Comparison of ENCODE assay signal across 30 mouse cellular contexts in the genomic region with DNA sequence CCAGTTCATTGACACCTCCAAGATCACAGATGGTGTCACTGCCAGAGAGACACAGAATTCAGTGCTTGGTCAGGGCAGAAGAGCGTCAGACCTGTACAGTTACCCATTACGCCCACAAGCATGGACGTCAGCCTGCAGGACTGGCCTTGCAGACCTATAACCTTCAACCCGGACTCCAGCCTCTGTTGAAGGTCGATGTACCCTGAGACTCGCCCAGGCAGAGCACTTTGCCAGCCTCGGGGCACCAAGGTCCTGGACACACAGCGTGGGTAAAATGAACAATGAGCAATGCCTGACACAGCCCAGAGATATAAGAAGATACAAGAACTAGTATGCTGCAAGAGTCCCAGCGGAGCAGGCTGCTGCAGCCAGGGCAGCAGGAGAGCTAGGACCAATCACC. TPM values are rescaled to one million over a fixed set of nuclear protein-coding genes. Genes with fewer than 3 reads are reported as not detected.
DNase-seq lines count a peak whose midpoint lies in the region; ATAC-seq and TF ChIP-seq lines count a peak whose summit lies in the region.
"Had no signal": no experiment of that assay in that cellular context is flagged by ENCODE, and none has a peak within 500 bp of the region (broad histone marks: within the 10 kb centered on the region; RNA-seq: fewer than 3 reads in every experiment).

No protein-coding gene starts in this region.

- no peak overlapping the region for H3K4me2 ChIP-seq in kidney, embryonic 15.5 days
- H3K4me2 ChIP-seq in liver, embryonic 11.5 days = no peak overlapping the region
- H3K4me2 ChIP-seq: forebrain, embryonic 12.5 days; heart, embryonic 15.5 days; limb, embryonic 15.5 days; liver, embryonic 15.5 days; lung, embryonic 14.5 days; midbrain, embryonic 15.5 days; neural tube, embryonic 15.5 days; stomach, embryonic 15.5 days had no signal

- no peaks in the 10 kb centered on the region; the same call in 1 of the 2 replicates for H3K79me2 ChIP-seq in liver, adult 2 months (ENCODE audit: control insufficient read depth, insufficient read depth, low read length)

- peaks cover 33% of the 10 kb centered on the region for H3K4me1 ChIP-seq in kidney, embryonic 15.5 days
- H3K4me1 ChIP-seq in liver, adult 2 months (ENCODE audit: control insufficient read depth, insufficient read depth, low read length) = peaks cover 36% of the 10 kb centered on the region
- H3K4me1 ChIP-seq in liver, embryonic 11.5 days (replicated peaks; ENCODE audit: control insufficient read depth, insufficient read depth, low read length) = peaks cover 3% of the 10 kb centered on the region; the same call in 1 of the 2 replicates
- H3K4me1 ChIP-seq: forebrain, embryonic 12.5 days; heart, embryonic 10.5 days; heart, embryonic 15.5 days; limb, embryonic 10.5 days; limb, embryonic 15.5 days; midbrain, embryonic 10.5 days; midbrain, embryonic 15.5 days had no signal

- no peak for ATAC-seq in kidney, embryonic 15.5 days (replicated peaks; ENCODE audit: low FRiP score)
- no peak for ATAC-seq in liver, embryonic 11.5 days (replicated peaks; ENCODE audit: low FRiP score)
- ATAC-seq: forebrain, postnatal 0 days; hindbrain, embryonic 16.5 days; midbrain, embryonic 15.5 days; Patski had no signal

- TF ChIP-seq CTCF in liver, adult 2 months (IDR thresholded peaks at IDR 0.05; ENCODE audit: low read depth, low read length) = no peak

- peaks cover 95% of the 10 kb centered on the region for H3K36me3 ChIP-seq in kidney, embryonic 15.5 days
- peaks cover 63% of the 10 kb centered on the region for H3K36me3 ChIP-seq in liver, adult 2 months (ENCODE audit: control insufficient read depth, insufficient read depth, low read length)
- peaks cover 74% of the 10 kb centered on the region for H3K36me3 ChIP-seq in liver, embryonic 11.5 days (ENCODE audit: control insufficient read depth, insufficient read depth, low read length)

- H3K27me3 ChIP-seq in kidney, embryonic 15.5 days = no peaks in the 10 kb centered on the region
- H3K27me3 ChIP-seq in liver, adult 2 months (ENCODE audit: control insufficient read depth, insufficient read depth, low read length) = no peaks in the 10 kb centered on the region
- no peaks in the 10 kb centered on the region for H3K27me3 ChIP-seq in liver, embryonic 11.5 days (replicated peaks; ENCODE audit: control insufficient read depth, insufficient read depth, low read length)
- H3K27me3 ChIP-seq: forebrain, embryonic 12.5 days; heart, embryonic 15.5 days; limb, embryonic 15.5 days; liver, embryonic 15.5 days; midbrain, embryonic 15.5 days; neural tube, embryonic 15.5 days; Patski; stomach, embryonic 15.5 days had no signal

- H3K4me3 ChIP-seq in kidney, embryonic 15.5 days (replicated peaks) = no peak overlapping the region
- no peak overlapping the region for H3K4me3 ChIP-seq in liver, adult 2 months (ENCODE audit: insufficient read depth, low read depth, low read length)
- no peak overlapping the region for H3K4me3 ChIP-seq in liver, embryonic 11.5 days (ENCODE audit: low read depth, low read length)
- H3K4me3 ChIP-seq: erythroblast, embryonic 14.5 days; forebrain, embryonic 12.5 days; heart, embryonic 10.5 days; heart, embryonic 15.5 days; limb, embryonic 10.5 days; limb, embryonic 15.5 days; liver, embryonic 15.5 days; midbrain, embryonic 10.5 days; midbrain, embryonic 15.5 days; neural tube, embryonic 15.5 days; stomach, embryonic 15.5 days had no signal

- H3K9ac ChIP-seq in kidney, embryonic 15.5 days = no peak overlapping the region
- H3K9ac ChIP-seq in liver, adult 2 months (ENCODE audit: low read depth, low read length) = no peak overlapping the region; the same call in 1 of the 2 replicates
- no peak overlapping the region for H3K9ac ChIP-seq in liver, embryonic 11.5 days (ENCODE audit: low read depth, low read length)
- H3K9ac ChIP-seq: forebrain, embryonic 12.5 days; forebrain, postnatal 0 days; heart, embryonic 15.5 days; limb, embryonic 15.5 days; liver, embryonic 15.5 days; lung, embryonic 14.5 days; midbrain, embryonic 15.5 days; neural tube, embryonic 15.5 days; stomach, embryonic 15.5 days had no signal

- H3K27ac ChIP-seq in kidney, embryonic 15.5 days = no peak overlapping the region
- peak overlapping the region; percentile 68 for H3K27ac ChIP-seq in liver, adult 2 months (replicated peaks; ENCODE audit: insufficient read depth, low read depth, low read length)
- H3K27ac ChIP-seq in liver, embryonic 11.5 days (ENCODE audit: low read depth, low read length) = no peak overlapping the region
- H3K27ac ChIP-seq: forebrain, embryonic 12.5 days; heart, embryonic 10.5 days; heart, embryonic 15.5 days; limb, embryonic 10.5 days; limb, embryonic 15.5 days; liver, embryonic 15.5 days; midbrain, embryonic 10.5 days; midbrain, embryonic 15.5 days; neural tube, embryonic 15.5 days; stomach, embryonic 15.5 days had no signal

- DNase-seq in kidney, adult 11 months = peak; percentile 72
- DNase-seq in liver, adult 2 months (ENCODE audit: extremely low read depth, low read depth, low spot score) = peak; percentile 94
- no peak for DNase-seq in liver, embryonic 11.5 days (ENCODE audit: low spot score)
- peak; percentile 76 for DNase-seq in adrenal gland, postnatal 10 days
- peak; percentile 59 to 81 for DNase-seq in kidney, postnatal 25 days
- DNase-seq in c-Kit-positive CD71-positive TER-119-positive erythroid progenitor cells, embryonic 14.5 days (ENCODE audit: low spot score) = no peak
- DNase-seq in spleen, postnatal 10 days (ENCODE audit: low spot score in 2 of 2) = no peak
- DNase-seq: cerebellum, adult 2 months; cerebellum, postnatal 14 days; forebrain, postnatal 0 days; gastrocnemius, postnatal 10 days; layer of hippocampus, postnatal 36 days; lung, embryonic 14.5 days; right cerebral cortex, adult 18-20 months; right cerebral cortex, postnatal 4 days had no signal

- no peaks in the 10 kb centered on the region for H3K9me3 ChIP-seq in kidney, embryonic 15.5 days (replicated peaks)
- no peaks in the 10 kb centered on the region for H3K9me3 ChIP-seq in liver, embryonic 11.5 days (ENCODE audit: control insufficient read depth, low read length)
- H3K9me3 ChIP-seq: forebrain, embryonic 12.5 days; heart, embryonic 10.5 days; heart, embryonic 15.5 days; limb, embryonic 10.5 days; limb, embryonic 15.5 days; liver, embryonic 15.5 days; midbrain, embryonic 10.5 days; midbrain, embryonic 15.5 days; neural tube, embryonic 15.5 days; stomach, embryonic 15.5 days had no signal

- WGBS in kidney, embryonic 15.5 days = 93% methylated on average over 9 of the region's 9 CpGs
- 22% methylated on average over 9 of the region's 9 CpGs for WGBS in liver, adult 2 months
- 92% methylated on average over 9 of the region's 9 CpGs for WGBS in liver, embryonic 11.5 days

- TF ChIP-seq POLR2A in liver, adult 2 months (IDR thresholded peaks at IDR 0.05; ENCODE audit: extremely low read depth, insufficient read depth, low read length) = no peak

RNA-seq across cellular contexts. Expression of a gene that starts 12.7 kb away (rescaled TPM):
- 151 and 175 TPM in 2 replicates for polyA plus RNA-seq in kidney, embryonic 15.5 days (2015; fragmentation: Nextera tagmentation; extraction: Ambion mirVana)
- total RNA-seq in liver, adult 2 months (2014; rRNA removed) = 205 and 272 TPM in 2 replicates
- 118 and 124 TPM in 2 replicates for polyA plus RNA-seq in liver, adult 2 months (2012; rRNA removed)
- polyA plus RNA-seq in liver, embryonic 11.5 days (2014; fragmentation: Nextera tagmentation; extraction: Ambion mirVana) = 159 and 194 TPM in 2 replicates
- 100 to 1,000 TPM; 380 to 552 TPM for total RNA-seq in adrenal gland, postnatal 10 days (2021)

RNA-seq across cellular contexts. Expression of a gene that starts 30.3 kb away (rescaled TPM):
- polyA plus RNA-seq in kidney, embryonic 15.5 days (2015; fragmentation: Nextera tagmentation; extraction: Ambion mirVana) = 0.99 and 1.1 TPM in 2 replicates
- total RNA-seq in liver, adult 2 months (2014; rRNA removed) = 0.28 and 0.40 TPM in 2 replicates
- 0.04 and 0.05 TPM in 2 replicates for polyA plus RNA-seq in liver, adult 2 months (2012; rRNA removed)
- 0.18 and 0.26 TPM in 2 replicates for polyA plus RNA-seq in liver, embryonic 11.5 days (2014; fragmentation: Nextera tagmentation; extraction: Ambion mirVana)
- total RNA-seq in adrenal gland, postnatal 10 days (2021) = 1 to 10 TPM; 1.4 to 1.6 TPM
- polyA plus RNA-seq: erythroblast, embryonic 14.5 days; large intestine, adult 2 months had no signal

RNA-seq across cellular contexts. Expression of a gene that starts 42.5 kb away (rescaled TPM):
- polyA plus RNA-seq in kidney, embryonic 15.5 days (2015; fragmentation: Nextera tagmentation; extraction: Ambion mirVana) = 8.4 and 10.0 TPM in 2 replicates
- 6.9 and 7.6 TPM in 2 replicates for total RNA-seq in liver, adult 2 months (2014; rRNA removed)
- polyA plus RNA-seq in liver, adult 2 months (2012; rRNA removed) = 1.1 and 1.6 TPM in 2 replicates
- 6.3 and 6.7 TPM in 2 replicates for polyA plus RNA-seq in liver, embryonic 11.5 days (2014; fragmentation: Nextera tagmentation; extraction: Ambion mirVana)
- total RNA-seq in adrenal gland, postnatal 10 days (2021) = 10 to 100 TPM; 35.0 to 36.3 TPM

RNA-seq across cellular contexts. Expression of a gene that starts 59.6 kb away (rescaled TPM):
- 25.3 and 29.6 TPM in 2 replicates for polyA plus RNA-seq in kidney, embryonic 15.5 days (2015; fragmentation: Nextera tagmentation; extraction: Ambion mirVana)
- total RNA-seq in liver, adult 2 months (2014; rRNA removed) = 10.1 and 11.6 TPM in 2 replicates
- 11.0 and 17.3 TPM in 2 replicates for polyA plus RNA-seq in liver, adult 2 months (2012; rRNA removed)
- polyA plus RNA-seq in liver, embryonic 11.5 days (2014; fragmentation: Nextera tagmentation; extraction: Ambion mirVana) = 19.4 and 19.7 TPM in 2 replicates
- total RNA-seq in adrenal gland, postnatal 10 days (2021) = 10 to 100 TPM; 32.9 to 35.7 TPM

Comparison
In these comparisons a context has a peak if more than half of its experiments do, and no peak if none do; other contexts are left out.
1. DNase-seq: peak in kidney, adult 11 months (single experiment), liver, adult 2 months (single experiment), adrenal gland, postnatal 10 days (single experiment) and kidney, postnatal 25 days (2 of 2); none in liver, embryonic 11.5 days (single experiment), c-Kit-positive CD71-positive TER-119-positive erythroid progenitor cells, embryonic 14.5 days (single experiment) and spleen, postnatal 10 days (0 of 2).